Mouse (Mus musculus): ENCODE data around the gene A530032D15Rik. TPM values are rescaled to one million over a fixed set of nuclear protein-coding genes. Genes with fewer than 3 reads are reported as not detected.
"Not testable (repeated sequence)": the region's sequence is repeated elsewhere in the genome, so short reads cannot be mapped to it uniquely, and the experiment has no call there.

Gene A530032D15Rik
- total RNA-seq, 4 experiments from 2014 or later = 0.23 to 1.1 TPM; not detected in 2

DNA sequence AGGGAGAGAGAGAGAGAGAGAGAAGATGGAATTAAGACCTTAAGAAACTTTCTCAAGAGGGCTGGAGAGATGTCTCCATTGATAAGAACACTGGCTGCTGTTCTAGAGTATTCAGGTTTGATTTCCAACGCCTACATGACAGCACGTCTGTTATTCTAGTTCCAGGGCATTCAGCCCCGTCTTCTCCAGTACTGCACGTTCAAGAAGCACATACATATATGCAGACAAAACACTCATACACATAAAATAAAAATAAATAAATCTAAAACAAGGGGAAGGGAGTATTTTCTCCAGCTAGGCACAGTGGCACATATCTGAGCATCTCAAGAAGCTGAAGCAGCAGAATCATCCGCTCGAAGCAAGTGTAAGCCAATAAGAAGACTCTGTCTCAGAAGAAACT is 73.9 kb downstream of the A530032D15Rik start:
- DNase-seq (ENCODE audit: low spot score in 2 of 2) = not testable (repeated sequence)

DNA sequence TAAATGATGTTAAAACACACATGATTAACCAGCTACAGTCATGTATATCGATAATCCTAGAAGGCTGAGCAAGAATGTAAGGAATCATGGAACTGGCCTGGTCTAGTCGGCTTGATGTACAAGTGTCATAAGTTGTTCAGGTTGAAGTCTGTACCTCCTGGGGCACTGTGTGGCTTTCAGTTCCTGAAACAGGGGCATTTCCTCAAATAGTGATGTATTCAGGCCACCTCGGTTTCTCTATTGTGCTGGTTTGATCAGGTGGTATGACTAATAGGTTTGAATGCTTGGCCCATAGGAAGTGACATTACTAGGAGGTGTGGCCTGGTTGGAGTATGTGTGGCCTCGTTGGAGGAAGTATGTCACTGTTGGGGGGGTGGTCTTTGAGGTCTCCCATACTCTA is 75.3 kb downstream of the A530032D15Rik start:
- not testable (repeated sequence) for DNase-seq (ENCODE audit: low spot score in 2 of 2)

DNA sequence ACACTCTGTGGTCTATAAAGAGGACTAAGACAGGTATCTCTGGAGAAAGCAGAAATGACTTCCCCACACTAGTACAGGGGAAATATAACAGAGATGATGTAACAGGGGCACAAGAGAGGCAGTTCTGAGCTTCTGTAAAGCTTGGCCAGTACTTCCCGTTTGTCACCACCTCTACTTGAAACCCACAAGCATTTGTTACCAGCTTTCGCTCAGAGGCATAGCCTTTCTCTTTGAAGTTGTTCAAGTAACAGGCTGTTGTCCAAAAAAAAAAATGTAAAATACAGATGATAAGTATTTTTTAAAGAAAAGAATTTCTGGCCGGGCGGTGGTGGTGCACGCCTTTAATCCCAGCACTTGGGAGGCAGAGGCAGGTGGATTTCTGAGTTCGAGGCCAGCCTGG is 76.0 kb downstream of the A530032D15Rik start:
- not testable (repeated sequence) for DNase-seq (ENCODE audit: low spot score in 2 of 2)

Other genes starting within 250 kb of the A530032D15Rik start
- 10 to 100 TPM; 10.3 to 15.1 (median 13.1) TPM for gene Slc16a14, start 174.7 kb downstream of the A530032D15Rik start, total RNA-seq (2022)
- gene Gm10553, start 9.7 kb downstream of the A530032D15Rik start, total RNA-seq (2022) = not detected
- gene C130026I21Rik, start 160.7 kb upstream of the A530032D15Rik start, total RNA-seq (2022) = 1 to 10 TPM in 1 of 4 experiments, under 1 TPM in 3; 0.32 to 1.3 (median 0.83) TPM